20 mouse cellular contexts compared by ENCODE assay signal in the genomic region with DNA sequence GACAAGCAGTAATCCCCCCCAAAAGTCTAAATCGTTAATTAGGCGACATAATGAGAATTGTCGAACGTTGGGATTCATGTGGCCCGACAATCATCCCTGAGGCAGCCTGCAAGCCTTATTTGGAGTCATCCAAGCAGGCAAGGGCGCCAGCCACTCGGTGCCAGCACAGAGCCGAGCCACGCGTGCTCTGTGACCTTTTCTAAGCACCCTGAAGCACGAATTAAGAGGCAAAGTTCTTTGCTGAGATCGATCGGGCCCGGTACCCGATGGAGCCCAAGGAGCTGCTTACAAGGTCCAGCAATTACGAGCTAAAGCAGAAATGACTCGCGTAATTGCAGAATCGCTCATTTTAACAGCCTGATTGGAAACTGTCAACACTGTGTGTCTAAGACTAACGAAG.
A peak's percentile ranks its signal among the peaks of the same experiment; 100 is the strongest.
DNase-seq lines count a peak whose midpoint lies in the region; ATAC-seq and TF ChIP-seq lines count a peak whose summit lies in the region.
"Had no signal": no experiment of that assay in that cellular context is flagged by ENCODE, and none has a peak within 500 bp of the region (broad histone marks: within the 10 kb centered on the region; RNA-seq: fewer than 3 reads in every experiment).

No protein-coding gene starts in this region.

- 30% methylated on average over 20 of the region's 20 CpGs for WGBS in forebrain, embryonic 12.5 days
- WGBS in hindbrain, embryonic 14.5 days, result 45% methylated on average over 20 of the region's 20 CpGs
- 45% methylated on average over 20 of the region's 20 CpGs for WGBS in neural tube, embryonic 15.5 days

- H3K9me3 ChIP-seq in forebrain, embryonic 12.5 days, result no peaks in the 10 kb centered on the region
- no peaks in the 10 kb centered on the region for H3K9me3 ChIP-seq in hindbrain, embryonic 14.5 days (ENCODE audit: control insufficient read depth, low read length)
- no peaks in the 10 kb centered on the region for H3K9me3 ChIP-seq in neural tube, embryonic 15.5 days (replicated peaks)
- H3K9me3 ChIP-seq: limb, embryonic 10.5 days had no signal

- H3K27ac ChIP-seq in layer of hippocampus, adult 2 months, result no peak overlapping the region
- 0 out of 2 replicates have a peak overlapping the region, but pooled peaks have one; percentile 19 for H3K27ac ChIP-seq in forebrain, embryonic 12.5 days
- no peak overlapping the region for H3K27ac ChIP-seq in hindbrain, embryonic 14.5 days
- 0 out of 2 replicates have a peak overlapping the region, but pooled peaks have one; percentile 19 for H3K27ac ChIP-seq in neural tube, embryonic 15.5 days (replicated peaks)
- H3K27ac ChIP-seq: left cerebral cortex, adult 2 months; limb, embryonic 10.5 days had no signal

- H3K4me2 ChIP-seq in forebrain, embryonic 12.5 days, result peak overlapping the region; percentile 34
- peak overlapping the region; percentile 27 for H3K4me2 ChIP-seq in hindbrain, embryonic 14.5 days (replicated peaks)
- H3K4me2 ChIP-seq in neural tube, embryonic 15.5 days, result peak overlapping the region; percentile 17

- no peak for TF ChIP-seq CTCF in layer of hippocampus, adult 2 months (conservative IDR thresholded peaks at IDR 0.05)

- H3K4me1 ChIP-seq in forebrain, embryonic 12.5 days, result peaks cover 10% of the 10 kb centered on the region
- H3K4me1 ChIP-seq in hindbrain, embryonic 14.5 days (replicated peaks; ENCODE audit: control insufficient read depth, insufficient read depth, low read length), result peaks cover 10% of the 10 kb centered on the region
- peaks cover 16% of the 10 kb centered on the region for H3K4me1 ChIP-seq in neural tube, embryonic 15.5 days

- H3K4me3 ChIP-seq in layer of hippocampus, adult 2 months, result peak overlapping the region; percentile 24; the same call in 1 of the 2 replicates
- H3K4me3 ChIP-seq in forebrain, embryonic 12.5 days (replicated peaks), result no peak overlapping the region
- H3K4me3 ChIP-seq in hindbrain, embryonic 14.5 days (replicated peaks; ENCODE audit: low read length), result no peak overlapping the region
- no peak overlapping the region for H3K4me3 ChIP-seq in neural tube, embryonic 15.5 days (replicated peaks)
- H3K4me3 ChIP-seq: left cerebral cortex, adult 2 months; limb, embryonic 10.5 days; myocyte had no signal

- no peaks in the 10 kb centered on the region for H3K36me3 ChIP-seq in forebrain, embryonic 12.5 days (replicated peaks)
- no peaks in the 10 kb centered on the region for H3K36me3 ChIP-seq in hindbrain, embryonic 14.5 days (replicated peaks; ENCODE audit: control insufficient read depth, insufficient read depth)
- H3K36me3 ChIP-seq in neural tube, embryonic 15.5 days, result no peaks in the 10 kb centered on the region
- H3K36me3 ChIP-seq: limb, embryonic 10.5 days had no signal

- H3K9ac ChIP-seq in forebrain, embryonic 12.5 days, result no peak overlapping the region
- no peak overlapping the region for H3K9ac ChIP-seq in hindbrain, embryonic 14.5 days
- H3K9ac ChIP-seq in neural tube, embryonic 15.5 days (replicated peaks), result no peak overlapping the region
- H3K9ac ChIP-seq: liver, postnatal 0 days had no signal

- peaks cover 16% of the 10 kb centered on the region for H3K27me3 ChIP-seq in forebrain, embryonic 12.5 days
- H3K27me3 ChIP-seq in hindbrain, embryonic 14.5 days (ENCODE audit: control insufficient read depth, insufficient read depth, low read length), result no peaks in the 10 kb centered on the region
- H3K27me3 ChIP-seq in neural tube, embryonic 15.5 days (replicated peaks), result no peaks in the 10 kb centered on the region

- no peak for DNase-seq in layer of hippocampus, adult 2 months (ENCODE audit: low spot score in 2 of 2)
- no peak for DNase-seq in layer of hippocampus, adult 9-10 months (ENCODE audit: low spot score)
- DNase-seq in hindbrain, embryonic 14.5 days (ENCODE audit: low spot score), result no peak
- DNase-seq in cerebellum, postnatal 25 days, result no peak
- DNase-seq in gastrocnemius, postnatal 25 days, result no peak
- no peak for DNase-seq in urinary bladder, postnatal 4 days (ENCODE audit: low spot score in 2 of 2)
- DNase-seq: adrenal gland, postnatal 36 days; B cell, adult 2 months; cerebellum, adult 2 months; gastrocnemius, postnatal 14 days; kidney, adult 11 months; kidney, postnatal 14 days; liver, postnatal 0 days; lung, postnatal 14 days; thymus, postnatal 14 days had no signal

- no peak for ATAC-seq in forebrain, embryonic 12.5 days (ENCODE audit: low FRiP score)
- no peak for ATAC-seq in hindbrain, embryonic 14.5 days (ENCODE audit: low FRiP score)
- no peak for ATAC-seq in neural tube, embryonic 15.5 days (ENCODE audit: low FRiP score)
- ATAC-seq: liver, postnatal 0 days had no signal

Comparison
In these comparisons a context has a peak if more than half of its experiments do, and no peak if none do; other contexts are left out.
1. H3K27ac ChIP-seq: peak in forebrain, embryonic 12.5 days (single experiment) and neural tube, embryonic 15.5 days (single experiment); none in layer of hippocampus, adult 2 months (single experiment) and hindbrain, embryonic 14.5 days (single experiment).
2. Peak in every context shown above with its lines, with median percentiles within 50 percentile points of each other: H3K4me2 ChIP-seq.